Mouse (Mus musculus) large intestine, adult 2 months (tissue): ENCODE results near the gene Ube2v1. TPM values are rescaled to one million over a fixed set of nuclear protein-coding genes. Genes with fewer than 3 reads are reported as not detected.
"Not testable (repeated sequence)": the region's sequence is repeated elsewhere in the genome, so short reads cannot be mapped to it uniquely, and the experiment has no call there.

Source experiments
- DNase-seq: peaks from one replicate; pipeline ENCODE4 v3.0.0-alpha.2; 2012; ENCODE audit warnings: low read depth, low spot score
- WGBS: fragments of 180-500 bp; shearing (Covaris S2); methylation state at CpG from one replicate; pipeline ENCODE4 v1.1.7; 2018; 5-methylcytosine and 5-hydroxymethylcytosine counted together
- polyA plus RNA-seq: library from polyadenylated mRNA; depleted of rRNA; stranded (reverse); fragments of >200 nt; gene quantifications from 2 replicates; pipeline ENCODE4 v1.2.3, GENCODE M21; 2012

The Ube2v1 gene
- polyA plus RNA-seq, 1 experiment, result 107 TPM

GRCm38 (mm10) chr2:167627019-167627418 is 4.9 kb downstream of the Ube2v1 start:
- 85% methylated on average over 7 of the region's 7 CpGs for WGBS
- DNase-seq, result no peak

- WGBS, result 47% methylated on average over 2 of the region's 2 CpGs
These were observed 6.2 kb downstream of the Ube2v1 start for GRCm38 (mm10) chr2:167625670-167626069.

DNA sequence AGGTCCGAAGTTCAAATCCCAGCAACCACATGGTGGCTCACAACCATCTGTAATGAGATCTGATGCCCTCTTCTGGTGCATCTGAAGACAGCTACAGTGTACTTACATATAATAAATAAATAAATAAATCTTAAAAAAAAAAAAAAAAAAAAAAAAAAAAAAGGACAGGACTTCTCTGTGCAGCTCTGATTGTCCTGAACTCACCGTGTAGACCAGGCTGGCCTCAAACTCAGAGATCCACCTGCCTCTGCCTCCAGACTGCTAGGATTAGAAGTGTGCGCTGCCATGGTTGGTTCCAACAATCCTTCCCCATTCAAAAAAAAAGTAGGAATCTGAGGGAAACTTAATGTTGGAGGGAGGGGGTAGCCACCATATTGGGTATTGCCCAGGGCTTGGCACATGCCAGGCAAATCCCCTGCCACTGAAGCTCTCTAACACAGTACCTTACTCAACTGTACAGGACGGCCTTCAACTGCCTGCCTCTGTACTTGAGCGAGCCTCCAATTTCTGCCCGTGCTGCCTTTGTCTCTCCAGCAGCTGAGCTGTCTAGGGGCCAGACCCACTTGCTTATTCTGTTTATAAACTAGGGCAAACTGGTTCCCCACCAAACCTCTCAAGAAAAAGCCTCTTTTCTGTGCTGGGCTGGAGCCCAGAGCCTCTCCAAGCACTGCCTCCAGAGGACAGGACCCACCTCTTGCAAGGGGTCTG is 7.4 kb downstream of the Ube2v1 start:
- DNase-seq, result no peak
- 80% methylated on average over 6 of the region's 6 CpGs for WGBS

More at GRCm38 (mm10) chr2:167625670-167626069, 6.2 kb downstream of the Ube2v1 start:
- DNase-seq, result no peak

DNA sequence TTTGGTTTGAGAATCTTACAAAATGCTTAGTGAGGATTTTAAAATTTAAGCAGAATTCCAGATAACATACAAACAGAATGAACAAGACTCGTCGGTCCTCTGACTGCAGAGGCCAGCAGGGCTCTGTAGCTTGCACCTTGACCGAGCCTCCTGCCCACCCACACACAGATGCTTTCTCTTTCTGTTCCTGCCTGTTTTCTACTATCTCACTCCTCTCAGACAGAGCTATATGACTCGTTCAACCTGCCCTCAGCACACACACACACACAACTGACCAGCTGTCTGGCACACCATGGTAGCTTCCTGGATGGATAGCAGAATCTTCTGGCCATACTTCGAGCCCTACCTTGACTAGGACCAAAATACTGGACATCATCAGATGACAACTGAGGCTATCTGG is 8.9 kb downstream of the Ube2v1 start:
- DNase-seq, result no peak
- WGBS, result 36% methylated on average over 5 of the region's 5 CpGs

GRCm38 (mm10) chr2:167622352-167622751 is 9.5 kb downstream of the Ube2v1 start:
- 74% methylated on average over 13 of the region's 13 CpGs for WGBS
- DNase-seq, result no peak

DNA sequence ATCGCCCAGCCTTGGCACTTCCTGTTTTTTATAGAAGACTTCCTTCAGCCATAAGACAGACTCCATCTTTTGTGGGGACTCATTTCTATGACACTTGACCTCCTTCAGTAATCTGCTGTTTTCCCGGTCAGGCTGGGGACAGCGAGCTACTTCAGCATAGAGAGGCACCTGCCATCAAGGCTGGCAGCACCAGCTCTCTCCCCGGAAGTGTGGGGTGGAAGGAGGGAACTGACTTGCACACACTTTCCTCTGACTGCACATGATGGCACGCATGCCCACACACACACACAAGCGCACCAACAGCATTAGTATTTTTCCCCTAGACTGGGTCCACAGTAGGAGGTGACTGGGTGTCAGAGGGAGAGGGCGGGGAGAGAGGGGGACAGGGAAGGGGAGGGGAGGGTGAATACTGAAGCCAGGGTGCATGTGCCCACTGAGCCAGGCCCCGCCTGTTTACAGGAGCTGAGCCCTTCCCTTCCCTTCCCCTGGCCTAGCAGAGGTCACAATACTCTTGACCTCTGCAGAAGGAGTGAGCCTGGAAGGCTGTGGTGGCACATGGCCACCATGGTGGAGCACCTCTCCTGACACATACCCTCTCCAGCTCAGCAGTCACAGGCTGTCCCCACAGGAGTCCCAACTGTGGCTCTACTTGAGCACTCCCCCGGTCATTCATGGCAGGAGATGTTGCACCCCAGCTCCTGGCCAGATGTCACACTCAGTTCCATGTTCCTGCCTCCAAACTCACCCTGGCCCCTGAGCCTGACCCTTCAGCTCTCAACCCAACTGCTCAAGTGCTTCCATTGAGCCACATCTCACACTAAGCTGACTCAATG is 10.4 kb downstream of the Ube2v1 start:
- DNase-seq, result no peak
- WGBS, result 57% methylated on average over 9 of the region's 9 CpGs

- DNase-seq, result no peak
- WGBS, result 63% methylated on average over 4 of the region's 4 CpGs
These were observed 14.4 kb downstream of the Ube2v1 start for GRCm38 (mm10) chr2:167617472-167617871.

DNA sequence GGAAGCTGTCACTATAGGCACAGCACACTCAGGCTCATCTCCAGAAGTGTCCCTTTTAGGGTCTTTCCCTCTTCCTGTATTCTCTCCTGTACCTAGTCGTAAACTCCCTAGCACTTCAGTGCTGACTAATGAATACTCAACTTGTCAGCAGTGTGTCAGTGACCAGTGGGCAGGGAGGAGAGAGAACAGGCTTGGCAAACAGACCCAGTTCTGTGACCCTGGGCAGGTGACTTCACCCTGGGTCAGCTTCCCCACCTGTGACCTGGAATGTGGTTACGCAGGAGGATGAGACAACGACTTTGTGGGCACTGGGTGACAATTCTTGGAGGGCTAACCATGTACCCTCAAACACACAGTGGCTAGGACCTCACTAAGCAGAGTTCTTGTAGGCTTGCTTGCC is 14.9 kb downstream of the Ube2v1 start:
- no peak for DNase-seq
- 77% methylated on average over 3 of the region's 3 CpGs for WGBS

GRCm38 (mm10) chr2:167613335-167613734 is 18.6 kb downstream of the Ube2v1 start:
- 95% methylated on average over 7 of the region's 7 CpGs for WGBS
- DNase-seq, result not testable (repeated sequence)

- 90% methylated on average over 14 of the region's 14 CpGs for WGBS
- no peak for DNase-seq
These were observed 19.8 kb downstream of the Ube2v1 start for GRCm38 (mm10) chr2:167612122-167612521.

GRCm38 (mm10) chr2:167611287-167611686 is 20.6 kb downstream of the Ube2v1 start:
- no peak for DNase-seq
- 88% methylated on average over 10 of the region's 10 CpGs for WGBS

- no peak for DNase-seq
- WGBS, result 79% methylated on average over 4 of the region's 4 CpGs
These were observed 25.2 kb downstream of the Ube2v1 start for GRCm38 (mm10) chr2:167606745-167607123.

DNA sequence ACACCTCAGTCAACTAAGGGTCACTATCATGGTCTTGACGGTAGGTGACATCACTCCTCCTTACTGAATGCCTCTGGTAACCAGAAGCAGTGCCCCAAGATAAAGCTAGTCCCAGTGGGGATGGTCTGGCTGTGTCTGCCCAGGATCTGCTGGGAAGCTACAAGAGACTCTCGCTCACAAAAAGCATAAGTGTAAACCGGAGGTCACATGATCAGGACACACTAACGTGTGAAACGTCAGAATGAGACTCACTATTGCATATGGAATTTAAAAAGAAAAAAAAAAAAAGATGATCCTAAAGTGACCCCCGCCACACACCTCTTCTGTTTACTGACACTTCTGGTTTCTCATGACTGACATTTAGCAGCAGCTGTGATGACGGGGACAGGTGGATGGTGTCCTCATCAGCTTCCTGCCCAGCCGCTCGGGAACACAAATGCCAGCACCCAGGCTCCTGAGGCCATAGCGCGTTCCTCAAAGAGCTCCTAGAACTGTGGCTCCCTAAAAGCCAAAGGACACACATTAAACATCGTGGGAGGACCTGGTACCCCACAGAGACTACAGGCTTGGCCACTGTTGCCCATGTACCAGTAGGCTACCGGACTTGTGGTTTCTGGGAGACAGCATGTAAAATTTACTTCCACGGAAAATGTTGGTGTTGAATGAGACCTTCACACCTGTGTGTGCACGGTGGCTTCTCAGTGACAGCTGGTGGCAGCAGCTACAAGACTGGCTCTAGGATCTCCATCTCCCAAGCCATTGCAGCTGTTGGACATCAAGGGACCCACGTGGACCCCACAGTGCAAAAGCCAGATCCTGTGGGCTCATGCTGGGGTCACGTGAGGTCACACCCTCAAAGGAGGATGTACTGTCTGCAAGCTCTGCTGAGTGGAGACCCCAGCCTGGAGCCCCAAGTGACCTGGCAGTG is 25.8 kb downstream of the Ube2v1 start:
- no peak for DNase-seq
- WGBS, result 70% methylated on average over 17 of the region's 17 CpGs

DNA sequence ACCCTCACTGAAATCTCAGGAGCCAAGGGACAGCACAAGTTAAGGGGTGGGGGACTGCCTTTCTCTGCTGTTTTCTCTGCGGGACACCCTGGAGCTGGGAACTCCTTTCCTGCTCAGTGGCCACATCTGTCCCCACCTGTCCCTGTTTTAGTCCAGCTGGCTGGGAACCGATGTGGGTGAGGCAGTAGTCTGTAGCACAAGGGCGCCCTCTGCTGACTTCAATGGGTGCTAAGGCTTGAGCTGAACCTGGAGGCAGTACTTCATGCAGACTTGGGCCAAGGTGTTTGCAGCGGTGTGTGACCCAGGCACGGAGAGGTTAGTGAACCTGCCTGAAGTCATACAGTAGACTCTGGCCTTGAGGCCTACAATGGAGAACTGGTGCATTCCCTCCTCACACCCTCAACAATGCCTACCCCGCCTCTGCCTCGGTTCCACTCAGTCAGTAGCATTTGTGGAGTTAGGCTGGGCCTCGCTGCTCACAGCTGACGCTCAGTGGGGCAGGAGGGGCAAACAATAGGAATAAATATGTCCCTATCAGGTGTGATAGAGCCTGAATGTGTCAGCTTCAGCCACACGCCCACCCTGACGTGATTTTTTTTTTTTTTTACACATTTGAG is 26.6 kb downstream of the Ube2v1 start:
- peak; percentile 73 for DNase-seq
- WGBS, result 34% methylated on average over 11 of the region's 11 CpGs

DNA sequence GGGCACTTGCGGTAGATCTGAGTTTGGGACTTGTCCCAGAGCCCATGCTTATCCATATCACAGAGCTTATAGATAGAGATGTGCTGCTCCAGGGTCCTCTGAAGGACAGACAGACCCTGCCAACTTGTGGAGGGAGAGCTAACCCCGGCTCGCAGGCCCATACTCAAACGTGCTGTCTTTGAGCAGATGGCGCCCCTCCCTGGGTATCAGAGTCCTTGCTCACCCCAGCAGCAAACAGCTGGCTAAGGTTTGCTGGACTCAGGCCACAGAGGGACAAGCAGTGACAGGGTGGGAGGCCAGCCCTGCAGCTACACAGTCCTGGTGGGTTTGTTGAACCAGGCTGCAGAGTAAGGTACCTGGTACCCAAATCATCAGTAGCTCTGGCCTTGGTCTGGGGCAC is 28.9 kb downstream of the Ube2v1 start:
- whole genome bisulfite sequencing, result 65% methylated on average over 5 of the region's 5 CpGs
- DNase-seq, result no peak

DNA sequence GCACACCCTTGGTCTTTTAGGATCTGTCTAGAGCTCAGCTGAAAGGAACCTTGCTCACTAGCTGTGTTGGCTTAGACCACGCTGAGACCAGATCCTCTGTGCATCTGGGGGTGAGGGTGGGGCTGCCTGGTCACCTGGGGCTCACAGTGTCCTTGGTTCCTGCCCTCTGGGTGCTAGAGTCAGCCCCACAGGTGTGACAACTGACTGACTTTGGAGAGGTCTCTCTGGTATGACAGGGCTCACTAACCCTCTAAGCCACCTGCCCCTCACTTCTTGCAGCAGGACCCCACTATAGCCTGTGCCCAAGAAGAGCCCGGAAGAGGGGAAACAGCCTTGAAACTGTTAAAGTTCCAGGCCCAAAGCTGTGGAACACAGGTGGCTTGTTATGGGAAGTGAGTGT is 29.5 kb downstream of the Ube2v1 start:
- DNase-seq, result no peak
- WGBS, result 75% methylated on average over 2 of the region's 2 CpGs

GRCm38 (mm10) chr2:167600481-167600995 is 31.4 kb downstream of the Ube2v1 start:
- WGBS, result 81% methylated on average over 8 of the region's 8 CpGs
- DNase-seq, result no peak

GRCm38 (mm10) chr2:167599917-167600316 is 32.0 kb downstream of the Ube2v1 start:
- 66% methylated on average over 6 of the region's 6 CpGs for WGBS
- no peak for DNase-seq

- 87% methylated on average over 5 of the region's 5 CpGs for WGBS
- DNase-seq, result no peak
These were observed 32.7 kb downstream of the Ube2v1 start for GRCm38 (mm10) chr2:167599195-167599594.
